Mouse (Mus musculus): ENCODE data around the gene Fgfrl1.

Gene Fgfrl1

GRCm38 (mm10) chr5:108692271-108692670 is at the start of gene Fgfrl1:
Fgfrl1 (plus strand) TSS chr5:108692382.
- peak; percentile 84 for DNase-seq

DNA sequence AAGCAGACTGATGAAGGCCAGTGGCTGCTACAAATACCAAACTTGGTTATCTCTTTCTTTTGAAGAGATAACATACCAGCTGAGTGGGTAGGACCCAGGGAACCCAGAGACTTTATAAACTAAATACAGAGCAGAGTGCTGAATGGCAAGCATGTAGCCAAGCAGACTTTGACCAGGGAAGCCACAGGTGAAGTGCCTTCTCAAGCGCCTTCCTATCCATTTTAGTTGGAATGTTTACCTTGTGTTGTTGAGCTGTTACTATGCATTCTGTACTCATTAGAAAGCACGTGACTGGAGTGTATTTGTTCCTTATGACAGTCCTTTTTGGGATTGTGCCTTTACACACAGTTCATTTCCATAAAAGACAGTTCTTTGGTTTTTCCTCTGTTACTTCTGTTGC is 48.5 kb upstream of the Fgfrl1 start:
- DNase-seq, result no peak

DNA sequence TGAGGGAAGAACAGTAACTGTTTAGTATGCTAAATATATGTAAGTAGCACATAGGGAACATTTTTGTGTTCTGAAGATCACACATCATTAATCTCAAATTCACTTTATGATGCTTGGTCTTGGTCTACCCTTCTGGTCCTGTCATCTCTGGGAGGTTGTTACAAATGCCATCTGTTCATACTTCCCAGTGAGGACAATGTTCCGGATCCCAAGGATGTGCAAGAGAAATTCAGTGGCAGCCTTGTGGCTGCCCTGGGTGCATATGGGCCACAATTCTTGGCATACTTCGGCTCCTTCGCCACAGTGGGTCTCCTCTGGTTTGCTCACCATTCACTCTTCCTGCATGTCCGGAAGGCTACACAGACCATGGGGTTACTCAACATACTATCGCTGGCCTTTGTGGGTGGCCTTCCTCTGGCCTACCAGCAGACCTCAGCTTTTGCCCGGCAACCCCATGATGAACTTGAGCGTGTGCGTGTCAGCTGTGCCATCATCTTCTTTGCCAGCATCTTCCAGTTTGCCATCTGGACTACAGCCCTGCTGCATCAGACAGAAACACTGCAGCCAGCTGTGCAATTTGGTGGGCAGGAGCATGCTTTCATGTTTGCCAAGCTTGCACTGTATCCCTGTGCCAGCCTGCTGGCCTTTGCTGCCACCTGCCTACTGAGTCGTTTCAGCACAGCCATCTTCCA is 46.4 kb upstream of the Fgfrl1 start:
- DNase-seq, result no peak

DNA sequence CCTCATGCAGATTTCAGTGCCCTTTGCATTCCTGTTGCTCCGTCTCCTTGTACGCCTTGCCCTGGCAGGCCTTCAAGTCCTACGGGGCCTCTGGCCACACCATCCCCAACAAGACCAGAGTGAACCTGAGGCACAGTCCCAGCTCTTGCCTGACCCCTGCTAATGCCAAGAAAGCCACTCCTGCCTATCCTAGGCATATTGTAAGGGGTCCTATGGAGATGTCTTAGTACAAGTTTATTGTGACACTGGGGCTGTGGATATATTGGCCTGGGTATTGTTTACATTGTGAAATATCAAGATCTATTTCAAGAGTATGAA is 45.9 kb upstream of the Fgfrl1 start:
- DNase-seq, result no peak

DNA sequence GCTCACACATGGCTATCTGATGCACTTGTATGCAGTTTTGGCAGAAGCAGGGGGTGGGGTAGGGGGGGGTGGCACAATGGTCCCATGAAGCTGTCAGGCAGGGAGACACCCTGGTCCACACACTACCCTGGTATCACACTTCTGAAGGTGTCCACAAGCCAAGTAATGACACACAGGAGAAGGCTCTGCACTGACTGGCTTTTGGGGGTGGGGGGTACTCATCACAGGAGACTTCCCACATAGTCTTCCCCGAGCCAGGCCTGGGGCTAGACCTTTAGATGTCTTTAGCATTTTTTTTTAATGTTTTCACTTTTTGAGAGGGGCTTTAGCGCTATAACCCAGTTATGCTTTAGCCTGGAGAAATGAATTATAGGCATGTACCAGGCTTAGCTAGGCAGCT is 44.9 kb upstream of the Fgfrl1 start:
- DNase-seq, result no peak

DNA sequence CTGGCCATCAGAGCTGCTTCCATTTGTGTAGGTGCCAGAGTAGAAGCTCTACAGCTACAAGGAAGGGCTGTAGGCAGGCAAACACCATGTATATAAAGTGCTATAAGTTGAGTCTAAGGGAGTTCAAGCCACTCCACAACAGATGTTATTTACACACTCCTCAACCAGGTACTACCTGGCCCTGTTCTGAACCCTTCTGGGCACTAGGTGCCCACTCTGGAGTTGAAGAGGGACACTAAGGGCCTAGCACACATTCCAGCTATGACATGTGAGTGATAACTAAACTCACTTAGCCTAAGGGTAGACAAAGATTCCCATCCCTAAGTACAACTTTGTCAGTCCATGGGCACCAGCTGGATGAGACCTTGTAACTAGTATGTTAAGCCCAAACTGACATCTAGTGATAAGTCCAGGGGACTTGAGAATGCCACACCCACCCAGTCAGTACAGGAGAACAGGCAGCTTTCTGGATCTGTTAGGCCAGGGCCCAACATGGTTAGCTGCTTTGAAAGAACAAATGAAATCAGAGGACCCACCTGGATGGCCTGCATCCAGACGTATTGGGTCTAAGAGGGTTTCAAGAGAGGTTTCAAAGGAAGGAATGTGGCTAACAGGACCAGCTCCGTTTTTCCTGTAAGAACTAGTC is 44.2 kb upstream of the Fgfrl1 start:
- no peak for DNase-seq

DNA sequence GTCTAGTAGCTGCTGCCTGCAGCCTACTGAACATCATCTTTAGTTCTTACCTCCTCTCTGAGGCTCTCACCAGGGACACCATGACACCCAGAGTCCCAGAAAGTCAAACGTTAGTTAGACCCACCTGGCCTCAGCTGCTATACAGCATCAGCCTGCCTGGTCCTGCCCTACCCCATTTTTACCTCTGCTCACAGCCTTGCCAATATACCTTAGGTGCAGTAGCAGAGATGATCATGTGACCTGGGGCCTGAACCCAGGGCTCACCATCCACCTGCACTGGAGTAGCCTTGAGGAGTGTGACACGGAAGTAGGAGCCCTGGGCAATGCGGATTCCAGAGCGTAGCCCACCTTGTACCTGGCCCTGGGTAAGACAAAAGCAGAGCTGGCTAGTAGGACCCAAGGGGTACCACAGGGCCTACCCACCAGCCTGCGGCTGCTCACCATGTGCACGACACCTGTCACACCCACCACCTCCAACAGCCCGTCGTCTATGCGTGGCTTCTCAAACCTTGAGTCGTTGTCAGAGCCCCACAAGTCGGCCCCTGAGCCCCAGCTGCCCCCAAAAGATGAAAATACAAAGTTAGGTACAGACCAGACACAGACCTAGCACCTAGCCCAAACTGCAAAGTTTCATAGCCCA is 43.1 kb upstream of the Fgfrl1 start:
- no peak for DNase-seq

GRCm38 (mm10) chr5:108650341-108650740 is 41.8 kb upstream of the Fgfrl1 start:
- DNase-seq, result no peak

DNA sequence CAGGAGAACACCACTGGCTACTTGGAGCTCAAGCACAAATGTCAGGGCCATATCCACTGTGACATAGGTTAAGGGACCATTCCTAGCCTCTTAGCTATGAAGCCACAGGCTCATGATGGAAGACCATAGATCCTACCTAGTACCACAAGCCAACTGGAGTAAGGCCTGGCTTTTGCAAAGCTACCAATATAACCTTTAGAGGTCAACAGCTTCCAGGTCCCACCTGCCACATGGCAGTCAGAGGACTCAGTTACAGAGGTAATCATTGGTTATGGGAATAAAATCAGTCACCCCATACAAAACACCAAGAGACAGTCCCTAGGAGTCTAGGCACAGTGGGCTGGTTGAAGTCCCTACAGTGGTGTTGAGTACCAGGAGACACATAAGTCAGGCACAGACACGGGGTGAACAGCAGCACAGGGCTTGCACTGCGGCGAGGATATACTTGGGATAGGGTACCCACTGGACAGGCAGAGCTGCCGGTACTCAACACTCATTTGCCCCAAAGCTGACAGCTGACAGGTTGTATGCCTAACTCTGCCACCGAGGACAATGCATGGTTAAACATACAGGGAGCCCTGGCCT is 41.0 kb upstream of the Fgfrl1 start:
- no peak for DNase-seq

DNA sequence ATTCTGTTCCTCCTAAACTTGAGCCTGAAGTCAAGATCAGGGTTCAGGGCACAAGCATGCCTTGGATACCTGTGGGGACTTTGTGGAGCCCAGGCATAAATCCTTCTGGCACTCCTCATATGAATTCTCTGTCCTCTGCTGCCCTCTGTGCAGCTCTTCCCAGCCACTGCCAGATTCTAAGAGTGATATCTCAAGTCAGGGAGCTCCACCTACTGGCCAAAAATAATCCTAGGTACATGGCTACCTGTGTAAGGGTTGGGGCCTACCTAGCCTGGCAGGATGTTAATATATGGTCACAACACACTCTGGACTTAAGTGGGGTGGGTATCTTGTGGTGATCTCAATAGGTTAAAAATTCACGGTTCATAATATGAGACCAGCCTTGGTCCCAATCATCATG is 40.4 kb upstream of the Fgfrl1 start:
- DNase-seq, result peak; percentile 72

- DNase-seq, result no peak
Observed at GRCm38 (mm10) chr5:108653341-108653740, 38.8 kb upstream of the Fgfrl1 start.

DNA sequence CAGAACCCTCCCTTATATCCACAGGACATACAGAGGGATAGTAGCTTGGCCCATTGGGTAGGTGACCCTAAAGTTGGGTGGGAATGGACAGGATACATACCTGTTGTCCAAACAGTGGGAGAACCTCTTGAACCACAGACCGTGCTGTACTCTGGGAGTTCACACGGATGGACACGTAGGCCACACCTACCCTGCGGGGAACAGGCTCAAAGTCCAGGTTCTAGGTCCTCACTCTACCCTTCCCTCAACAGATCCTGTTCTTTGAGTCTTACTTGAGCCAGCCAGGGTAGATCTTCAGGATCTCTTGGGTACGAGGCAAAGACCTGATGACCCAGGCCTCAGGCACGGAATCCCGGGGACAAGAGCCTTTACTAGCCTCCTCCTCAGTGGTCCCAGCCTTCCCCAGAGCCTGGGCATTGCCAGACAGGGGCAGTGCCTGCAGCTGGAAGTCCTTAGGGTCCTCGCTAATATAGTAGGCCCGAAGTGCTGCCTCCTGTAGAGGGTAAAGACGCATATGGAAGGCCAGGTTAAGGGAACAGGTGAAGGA is 37.7 kb upstream of the Fgfrl1 start:
- no peak for DNase-seq

- DNase-seq, result no peak
Observed at GRCm38 (mm10) chr5:108655381-108655780, 36.8 kb upstream of the Fgfrl1 start.

DNA sequence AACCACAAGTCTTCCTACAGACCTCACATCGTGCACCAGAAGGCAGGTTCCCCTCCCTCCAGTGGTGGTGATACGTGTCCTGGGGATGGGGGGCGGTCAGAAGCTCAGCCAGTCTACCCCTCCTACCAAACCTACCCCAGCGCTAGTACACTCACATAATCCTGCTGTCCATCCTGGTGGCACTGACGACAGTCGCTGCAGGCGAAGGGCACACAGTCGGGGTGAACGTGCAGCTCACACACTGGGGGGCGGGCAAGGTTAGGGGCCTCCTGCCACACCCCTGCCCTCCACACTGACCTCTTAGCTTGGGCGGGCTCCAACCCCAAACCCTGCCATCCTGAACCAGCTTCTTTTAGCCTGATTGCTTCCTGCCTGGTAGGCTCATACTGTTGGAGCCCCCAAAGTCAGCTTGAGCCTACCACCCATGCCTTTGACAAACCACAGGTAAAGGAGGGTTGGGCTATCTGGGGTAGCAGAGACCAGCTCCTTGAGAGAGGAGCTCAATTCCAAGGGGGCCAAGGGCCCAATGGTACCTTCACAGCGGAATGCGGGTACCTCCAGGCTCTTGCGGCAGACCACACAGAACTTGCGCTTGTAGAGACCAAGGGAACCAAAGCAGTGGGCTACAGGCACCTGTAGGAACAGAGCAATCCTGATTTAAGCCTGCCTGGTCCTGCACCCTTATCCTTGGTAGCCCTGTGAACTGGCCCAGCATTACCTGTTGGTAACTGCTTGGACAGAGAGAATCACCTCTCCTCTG is 36.1 kb upstream of the Fgfrl1 start:
- peak; percentile 7 for DNase-seq

DNA sequence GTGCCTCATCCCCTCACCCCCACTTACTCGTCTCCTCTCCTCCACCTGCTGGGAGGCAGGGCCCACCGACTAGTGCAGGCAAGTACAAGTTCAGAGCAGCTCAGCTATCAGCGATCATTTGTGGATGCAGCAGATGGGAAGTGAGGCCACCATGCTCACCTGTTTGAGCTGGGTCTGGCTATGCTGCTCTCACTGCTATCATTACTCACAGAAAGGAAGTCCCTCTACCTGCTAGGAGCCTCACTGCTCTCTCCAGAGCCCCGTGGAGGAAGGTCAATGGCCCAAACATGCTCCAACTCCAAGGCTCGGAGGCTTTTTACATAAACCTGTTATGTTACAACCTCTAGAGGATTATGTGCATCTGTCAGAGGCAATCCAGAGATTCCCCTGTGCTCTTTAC is 34.8 kb upstream of the Fgfrl1 start:
- DNase-seq, result no peak

DNA sequence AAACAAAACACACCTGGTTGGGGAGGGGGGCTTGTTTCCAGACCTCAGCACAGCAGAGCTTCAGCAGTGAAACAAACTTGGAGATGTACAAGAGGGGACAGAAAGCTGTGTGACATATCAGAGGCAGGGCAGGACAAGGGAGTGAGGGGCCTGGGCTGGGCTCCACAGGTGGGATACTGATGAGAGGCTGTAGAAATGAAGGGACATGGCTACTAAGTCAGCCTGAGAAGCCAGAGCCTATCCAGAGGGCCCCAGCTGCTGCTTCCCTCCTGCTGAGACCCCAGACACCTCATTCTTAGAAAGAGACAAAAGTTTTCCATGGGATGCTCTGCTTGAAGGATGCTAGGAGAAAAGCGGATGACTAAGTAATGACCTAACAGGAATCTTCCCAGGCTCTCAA is 33.6 kb upstream of the Fgfrl1 start:
- DNase-seq, result no peak

DNA sequence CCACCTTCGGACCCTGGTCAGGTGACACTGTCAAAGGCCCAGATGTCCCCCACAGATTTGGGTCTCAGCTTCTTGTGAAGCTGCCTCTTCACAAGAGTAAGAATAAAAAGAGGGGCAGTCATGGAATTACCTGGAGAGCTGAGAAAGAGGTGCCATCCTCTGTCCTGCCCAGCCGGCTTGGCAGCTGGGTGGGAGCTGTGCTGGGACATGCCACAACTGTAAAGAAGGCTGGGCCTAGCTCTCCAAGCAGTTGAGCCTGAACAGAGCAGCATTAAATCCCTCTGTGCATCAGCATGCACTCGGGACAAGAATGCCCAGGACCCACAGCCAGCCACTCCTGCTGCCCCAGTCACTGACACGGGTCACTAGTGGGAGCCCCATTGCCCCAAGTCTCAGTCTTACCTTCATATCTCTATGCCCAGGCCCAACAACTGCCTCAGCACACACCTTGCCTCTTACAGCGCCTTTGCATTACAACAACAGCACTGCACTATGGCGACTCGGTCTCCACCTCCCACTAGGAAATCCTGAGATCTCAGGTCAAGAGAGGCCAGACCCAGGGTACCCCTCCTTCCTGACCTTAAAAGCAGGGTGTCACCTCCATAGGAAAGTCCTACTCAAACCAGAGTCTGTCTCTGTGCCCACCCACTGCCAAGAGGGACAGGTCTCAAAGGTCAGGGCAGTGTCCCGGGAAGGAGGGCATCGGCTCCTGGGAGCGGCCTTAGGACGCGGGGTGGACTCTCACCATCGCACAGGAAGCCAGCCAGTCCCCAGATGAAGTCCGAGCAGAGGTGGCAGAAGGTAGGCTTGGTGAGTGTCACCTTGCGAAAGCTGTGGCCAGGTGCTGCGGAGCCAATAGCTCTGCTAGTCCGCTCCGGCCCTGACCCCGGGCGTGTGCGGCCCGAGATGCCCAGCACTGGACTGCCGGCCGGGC is 32.2 kb upstream of the Fgfrl1 start, which contains the start of gene Idua:
TSS of gene Idua (plus strand) at position 634 of the 934 bp plus-strand sequence.
- no peak for DNase-seq

- DNase-seq, result peak; percentile 95
Observed at GRCm38 (mm10) chr5:108660632-108661268, 31.4 kb upstream of the Fgfrl1 start.

GRCm38 (mm10) chr5:108662772-108663171 is 29.4 kb upstream of the Fgfrl1 start:
- no peak for DNase-seq

DNA sequence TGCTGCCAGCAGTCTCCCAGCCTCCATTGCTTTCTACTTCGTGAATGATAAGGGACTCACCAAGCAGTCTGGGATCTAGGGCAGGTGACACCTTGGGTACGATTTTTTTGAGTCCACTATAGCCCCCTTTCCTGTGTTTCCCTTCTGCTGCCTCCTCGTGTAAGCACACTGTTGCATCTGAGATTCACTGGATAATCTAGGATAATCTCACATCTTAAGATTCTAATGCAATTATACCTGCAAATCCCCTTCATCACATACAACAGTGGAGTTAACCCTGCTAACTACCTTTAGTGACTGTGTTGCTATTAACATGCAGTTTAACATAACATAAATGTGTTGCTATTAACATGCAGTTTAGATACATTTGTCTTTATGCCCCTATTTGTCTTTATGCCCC is 27.1 kb upstream of the Fgfrl1 start:
- DNase-seq, result no peak

GRCm38 (mm10) chr5:108667370-108667769 is 24.8 kb upstream of the Fgfrl1 start:
- no peak for DNase-seq
